Mouse (Mus musculus) cortical plate, adult 2 months (tissue): Measurements from ENCODE around the gene Cfap70. TPM values are rescaled to one million over a fixed set of nuclear protein-coding genes. Genes with fewer than 3 reads are reported as not detected.

Experiments
- H3K27ac ChIP-seq: fragments of 200-500 bp; 2 replicates; pipeline ENCODE4 v1.5.1; 2012; ENCODE audit warnings: low read length, control low read depth, inconsistent platforms; ENCODE audit not compliant: insufficient read depth
- H3K4me1 ChIP-seq: fragments of 200-500 bp; 2 replicates; pipeline ENCODE4 v1.6.1; 2011; ENCODE audit warnings: low read length; ENCODE audit not compliant: control insufficient read depth, insufficient read depth
- H3K4me3 ChIP-seq: fragments of 200-500 bp; 2 replicates; pipeline ENCODE4 v1.5.1; 2011; ENCODE audit warnings: mild to moderate bottlenecking, low read length, control low read depth; ENCODE audit not compliant: insufficient read depth
- CTCF ChIP-seq: fragments of 200-500 bp; IDR thresholded peaks from 2 replicates; pipeline ENCODE4 v1.5.1; 2011; ENCODE audit warnings: mild to moderate bottlenecking, control low read depth, low read length; ENCODE audit not compliant: insufficient read depth; ENCODE audit errors: extremely low read depth
- POLR2A ChIP-seq: fragments of 200-500 bp; IDR thresholded peaks from 2 replicates; pipeline ENCODE4 v1.6.1; 2011; ENCODE audit warnings: mild to moderate bottlenecking, low read length, control low read depth; ENCODE audit not compliant: insufficient read depth; ENCODE audit errors: extremely low read depth
- polyA plus RNA-seq: library from polyadenylated mRNA; depleted of rRNA; stranded (reverse); fragments of >200 nt; gene quantifications from 2 replicates; pipeline ENCODE4 v1.2.3, GENCODE M21; 2012

Gene Cfap70
- polyA plus RNA-seq, 1 experiment: 1.5 TPM

- H3K4me3 ChIP-seq: no peak overlapping the region
- H3K4me1 ChIP-seq: no peaks in the 10 kb centered on the region
- H3K27ac ChIP-seq: no peak overlapping the region
- TF ChIP-seq CTCF (no peak), POLR2A (no peak)
These were observed 20.3 kb downstream of the Cfap70 start for GRCm38 (mm10) chr14:20431726-20432125.

GRCm38 (mm10) chr14:20429833-20430232 is 22.2 kb downstream of the Cfap70 start:
- H3K4me3 ChIP-seq: no peak overlapping the region
- no peak overlapping the region for H3K27ac ChIP-seq
- TF ChIP-seq CTCF (no peak), POLR2A (no peak)
- no peaks in the 10 kb centered on the region for H3K4me1 ChIP-seq

- no peak overlapping the region for H3K27ac ChIP-seq
- H3K4me3 ChIP-seq: no peak overlapping the region
- H3K4me1 ChIP-seq: no peaks in the 10 kb centered on the region
- TF ChIP-seq POLR2A (no peak), CTCF (no peak)
These were observed 23.4 kb downstream of the Cfap70 start for GRCm38 (mm10) chr14:20428593-20428992.

GRCm38 (mm10) chr14:20423046-20423445 is 29.0 kb downstream of the Cfap70 start:
- no peaks in the 10 kb centered on the region for H3K4me1 ChIP-seq
- H3K4me3 ChIP-seq: no peak overlapping the region
- no peak for TF ChIP-seq CTCF
- TF ChIP-seq POLR2A: no peak
- no peak overlapping the region for H3K27ac ChIP-seq

- H3K4me1 ChIP-seq: no peaks in the 10 kb centered on the region
- no peak overlapping the region for H3K4me3 ChIP-seq
- H3K27ac ChIP-seq: no peak overlapping the region
- no peak for TF ChIP-seq CTCF
- TF ChIP-seq POLR2A: no peak
These were observed 29.8 kb downstream of the Cfap70 start for GRCm38 (mm10) chr14:20422257-20422656.

GRCm38 (mm10) chr14:20400071-20400470 is 52.0 kb downstream of the Cfap70 start:
- Histone ChIP-seq H3K4me3 (no peak overlapping the region), H3K27ac (no peak overlapping the region), H3K4me1 (no peaks in the 10 kb centered on the region)
- peak; percentile 54 for TF ChIP-seq CTCF
- TF ChIP-seq POLR2A: no peak

GRCm38 (mm10) chr14:20398864-20399263 is 53.2 kb downstream of the Cfap70 start:
- no peaks in the 10 kb centered on the region for H3K4me1 ChIP-seq
- H3K4me3 ChIP-seq: no peak overlapping the region
- peak; percentile 27; the same call in 1 of the 2 replicates for TF ChIP-seq CTCF
- no peak for TF ChIP-seq POLR2A
- H3K27ac ChIP-seq: no peak overlapping the region

- no peak overlapping the region for H3K27ac ChIP-seq
- TF ChIP-seq CTCF (no peak), POLR2A (no peak)
- peaks cover 1% of the 10 kb centered on the region; the same call in 1 of the 2 replicates for H3K4me1 ChIP-seq
- H3K4me3 ChIP-seq: no peak overlapping the region
These were observed 54.8 kb downstream of the Cfap70 start for GRCm38 (mm10) chr14:20397220-20397619.

- peak; percentile 80 for TF ChIP-seq POLR2A
- TF ChIP-seq CTCF: peak; percentile 40
- peak within 1 kb of the TSS; percentile 93 for H3K27ac ChIP-seq
- peak within 1 kb of the TSS; percentile 83 for H3K4me3 ChIP-seq
- peaks cover 1% of the 10 kb centered on the region; the same call in 1 of the 2 replicates for H3K4me1 ChIP-seq
These were observed 58.7 kb downstream of the Cfap70 start, which contains the start of gene Mrps16 for GRCm38 (mm10) chr14:20393205-20393913. Mrps16 (minus strand) TSS chr14:20393634.

- Histone ChIP-seq H3K27ac (no peak overlapping the region), H3K4me3 (no peak overlapping the region; the same call in none of the 2 replicates), H3K4me1 (peaks cover 3% of the 10 kb centered on the region)
- TF ChIP-seq CTCF (no peak), POLR2A (no peak)
These were observed 59.7 kb downstream of the Cfap70 start for GRCm38 (mm10) chr14:20392326-20392725.
